Mouse (Mus musculus) intestine, postnatal 0 days (tissue): ENCODE results near the gene Zfp865. TPM values are rescaled to one million over a fixed set of nuclear protein-coding genes. Genes with fewer than 3 reads are reported as not detected.
"Not testable (repeated sequence)": the region's sequence is repeated elsewhere in the genome, so short reads cannot be mapped to it uniquely, and the experiment has no call there.

Experiments used
- ATAC-seq: fragments of 200-750 bp; cut with Nextera tagmentation; 2 replicates; pipeline ENCODE4 v1.8.0; 2017; ENCODE audit warnings: mild to moderate bottlenecking, moderate TSS enrichment, moderate library complexity
- H3K27ac ChIP-seq: fragments of 300-500 bp; sonication (generic); 2 replicates; pipeline ENCODE4 v1.5.1; 2014; ENCODE audit warnings: mild to moderate bottlenecking, low read depth, low read length, moderate library complexity
- H3K27me3 ChIP-seq: fragments of 300-500 bp; sonication (generic); replicated peaks from 2 replicates; pipeline ENCODE4 v1.6.1; 2014; ENCODE audit warnings: low read length, mixed read lengths; ENCODE audit not compliant: control insufficient read depth, insufficient read depth
- H3K36me3 ChIP-seq: fragments of 300-500 bp; sonication (generic); 2 replicates; pipeline ENCODE4 v1.6.1; 2014; ENCODE audit warnings: mild to moderate bottlenecking, moderate library complexity; ENCODE audit not compliant: control insufficient read depth, insufficient read depth
- H3K4me1 ChIP-seq: fragments of 300-500 bp; sonication (generic); replicated peaks from 2 replicates; pipeline ENCODE4 v1.6.1; 2014; ENCODE audit warnings: antibody characterized with exemption, low read length, mixed read lengths; ENCODE audit not compliant: control insufficient read depth, insufficient read depth
- H3K4me2 ChIP-seq: fragments of 300-500 bp; sonication (generic); replicated peaks from 2 replicates; pipeline ENCODE4 v1.6.1; 2014; ENCODE audit warnings: low read depth, mild to moderate bottlenecking, moderate library complexity
- H3K4me3 ChIP-seq: fragments of 300-500 bp; sonication (generic); 2 replicates; pipeline ENCODE4 v1.5.1; 2014; ENCODE audit warnings: low read depth, low read length
- H3K9ac ChIP-seq: fragments of 300-500 bp; sonication (generic); 2 replicates; pipeline ENCODE4 v1.6.1; 2014; ENCODE audit warnings: mild to moderate bottlenecking, low read depth, low read length
- H3K9me3 ChIP-seq: fragments of 300-500 bp; sonication (generic); 2 replicates; pipeline ENCODE4 v1.6.1; 2016; ENCODE audit warnings: mixed run types; ENCODE audit not compliant: control insufficient read depth
- CTCF ChIP-seq: sonication (generic); IDR thresholded peaks from 2 replicates; pipeline ENCODE4 v1.5.1; 2016; ENCODE audit warnings: low read depth, mild to moderate bottlenecking, control low read depth, antibody characterized with exemption, moderate library complexity
- WGBS: fragments of 180-500 bp; shearing (Covaris S2); extraction: QIAGEN DNeasy Blood & Tissue Kit; methylation state at CpG from one replicate; pipeline ENCODE4 v1.1.7; 2014; 5-methylcytosine and 5-hydroxymethylcytosine counted together
- polyA plus RNA-seq: library from polyadenylated mRNA; unstranded; fragments of >200 nt; fragmentation: Nextera tagmentation; extraction: Ambion mirVana; gene quantifications from 2 replicates; pipeline ENCODE4 v1.2.1, GENCODE M21; 2015

Gene Zfp865
- polyA plus RNA-seq, 1 experiment from 2014 or later: 2.3 TPM

- H3K36me3 ChIP-seq: peaks cover 37% of the 10 kb centered on the region
- H3K4me3 ChIP-seq: no peak overlapping the region
- no peaks in the 10 kb centered on the region for H3K27me3 ChIP-seq
- H3K27ac ChIP-seq: no peak overlapping the region
- peaks cover 8% of the 10 kb centered on the region; the same call in 1 of the 2 replicates for H3K4me1 ChIP-seq
- WGBS: 90% methylated on average over 6 of the region's 6 CpGs
- TF ChIP-seq CTCF: no peak
- H3K9ac ChIP-seq: no peak overlapping the region
- H3K9me3 ChIP-seq: no peaks in the 10 kb centered on the region
- H3K4me2 ChIP-seq: 0 out of 2 replicates have a peak overlapping the region, but pooled peaks have one; percentile 99
- no peak for ATAC-seq
These were observed 44.7 kb downstream of the Zfp865 start for GRCm38 (mm10) chr7:5064886-5065285.

- H3K4me1 ChIP-seq: no peaks in the 10 kb centered on the region
These were observed 53.4 kb downstream of the Zfp865 start for GRCm38 (mm10) chr7:5073586-5073985.

GRCm38 (mm10) chr7:5074984-5075383, 54.8 kb downstream of the Zfp865 start:
- TF ChIP-seq CTCF: no peak
- H3K4me3 ChIP-seq: no peak overlapping the region
- H3K27ac ChIP-seq: no peak overlapping the region
- no peak overlapping the region for H3K4me2 ChIP-seq
- 94% methylated on average over 5 of the region's 5 CpGs for WGBS
- peaks cover 79% of the 10 kb centered on the region for H3K36me3 ChIP-seq
- no peak overlapping the region for H3K9ac ChIP-seq
- no peaks in the 10 kb centered on the region for H3K27me3 ChIP-seq
- ATAC-seq: no peak
- no peaks in the 10 kb centered on the region for H3K9me3 ChIP-seq
- H3K4me1 ChIP-seq: no peaks in the 10 kb centered on the region

More at GRCm38 (mm10) chr7:5073586-5073985, 53.4 kb downstream of the Zfp865 start:
- no peak overlapping the region for H3K9ac ChIP-seq
- 25% methylated on average over 1 of the region's 1 CpGs for WGBS
- H3K4me2 ChIP-seq: no peak overlapping the region
- H3K9me3 ChIP-seq: no peaks in the 10 kb centered on the region
- no peak for ATAC-seq
- H3K4me3 ChIP-seq: no peak overlapping the region
- no peaks in the 10 kb centered on the region for H3K27me3 ChIP-seq
- H3K27ac ChIP-seq: no peak overlapping the region
- TF ChIP-seq CTCF: no peak
- H3K36me3 ChIP-seq: peaks cover 88% of the 10 kb centered on the region

GRCm38 (mm10) chr7:5076931-5077330, 56.8 kb downstream of the Zfp865 start:
- no peak for ATAC-seq
- Histone ChIP-seq H3K4me2 (no peak overlapping the region), H3K36me3 (peaks cover 59% of the 10 kb centered on the region), H3K9me3 (no peaks in the 10 kb centered on the region), H3K4me3 (no peak overlapping the region), H3K27me3 (no peaks in the 10 kb centered on the region), H3K27ac (peak overlapping the region; percentile 50; the same call in 1 of the 2 replicates), H3K4me1 (no peaks in the 10 kb centered on the region), H3K9ac (no peak overlapping the region)
- no peak for TF ChIP-seq CTCF
- 44% methylated on average over 2 of the region's 2 CpGs for WGBS

GRCm38 (mm10) chr7:5079365-5080009, 59.3 kb downstream of the Zfp865 start:
- WGBS: 39% methylated on average over 10 of the region's 13 CpGs
- peaks cover 36% of the 10 kb centered on the region for H3K36me3 ChIP-seq

GRCm38 (mm10) chr7:5080010-5080751, 60.0 kb downstream of the Zfp865 start, which contains the start of gene Epn1:
Gene Epn1, plus strand, starts transcription at chr7:5080235.
- Histone ChIP-seq H3K27ac (peak within 1 kb of the TSS; percentile 99), H3K27me3 (no peaks in the 10 kb centered on the region), H3K9ac (peak within 1 kb of the TSS; percentile 98), H3K36me3 (peaks cover 33% of the 10 kb centered on the region), H3K4me1 (no peaks in the 10 kb centered on the region), H3K4me3 (peak within 1 kb of the TSS; percentile 95), H3K4me2 (peak within 1 kb of the TSS; percentile 75), H3K9me3 (no peaks in the 10 kb centered on the region)
- no peak for TF ChIP-seq CTCF
- WGBS: under 1% methylated on average over 68 of the region's 81 CpGs
- peak; percentile 86 for ATAC-seq

More at GRCm38 (mm10) chr7:5079365-5080009, 59.3 kb downstream of the Zfp865 start:
- H3K27me3 ChIP-seq, H3K9me3 ChIP-seq, ATAC-seq, H3K4me1 ChIP-seq: not testable (repeated sequence)
- H3K27ac ChIP-seq: peak overlapping the region; percentile 99
- H3K9ac ChIP-seq: peak overlapping the region; percentile 98
- H3K4me3 ChIP-seq: peak overlapping the region; percentile 95
- peak overlapping the region; percentile 75 for H3K4me2 ChIP-seq
